Mouse (Mus musculus) erythroblast, embryonic 14.5 days (primary cell): Measurements from ENCODE around the gene Sp8. TPM values are rescaled to one million over a fixed set of nuclear protein-coding genes. Genes with fewer than 3 reads are reported as not detected.

ENCODE experiments used
- H3K27me3 ChIP-seq: 2 replicates; pipeline ENCODE4 v1.6.1; 2012; ENCODE audit warnings: inconsistent platforms; ENCODE audit not compliant: control insufficient read depth
- H3K36me3 ChIP-seq: 2 replicates; pipeline ENCODE4 v1.6.1; 2012; ENCODE audit warnings: mild to moderate bottlenecking, inconsistent platforms; ENCODE audit not compliant: control insufficient read depth
- H3K4me1 ChIP-seq: 2 replicates; pipeline ENCODE4 v1.6.1; 2012; ENCODE audit warnings: inconsistent platforms; ENCODE audit not compliant: control insufficient read depth
- H3K4me3 ChIP-seq: replicated peaks from 2 replicates; pipeline ENCODE3; 2012; ENCODE audit warnings: moderate library complexity, mild to moderate bottlenecking, inconsistent platforms
- H3K9me3 ChIP-seq: 2 replicates; pipeline ENCODE4 v1.6.1; 2012; ENCODE audit warnings: low read length, inconsistent platforms, mixed read lengths; ENCODE audit not compliant: control insufficient read depth
- GATA1 ChIP-seq: IDR thresholded peaks from 2 replicates; pipeline ENCODE4 v1.6.1; 2012; ENCODE audit warnings: low read length, inconsistent platforms, mixed read lengths
- TAL1 ChIP-seq: IDR thresholded peaks from 3 replicates; pipeline ENCODE4 v1.6.1; 2012; ENCODE audit warnings: low read length, inconsistent platforms, mixed read lengths
- polyA plus RNA-seq: library from polyadenylated mRNA; stranded (reverse); fragments of >175 nt; gene quantifications from 2 replicates; pipeline ENCODE4 v1.2.3, GENCODE M21; 2012

Sp8 gene
- polyA plus RNA-seq, 1 experiment: not detected

DNA sequence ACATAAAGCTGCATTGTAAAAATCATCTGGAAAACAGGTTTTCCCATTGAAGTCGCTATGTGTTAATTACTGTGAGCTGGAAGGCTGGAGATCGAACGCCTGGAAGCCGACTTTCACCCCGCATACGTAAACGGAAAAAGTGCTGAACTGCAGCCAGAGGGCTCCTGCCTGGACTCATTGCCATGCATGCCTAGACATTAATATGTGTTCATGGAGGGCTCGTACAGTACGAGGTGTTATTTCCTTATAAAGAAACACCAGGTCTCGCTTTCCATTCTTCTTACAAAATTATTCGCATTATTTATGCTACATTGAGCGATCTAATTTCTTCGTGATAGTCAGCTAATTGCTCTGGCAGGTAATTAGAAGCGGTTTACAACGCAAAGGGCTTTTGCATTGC, 5.8 kb upstream of the Sp8 start:
- Histone ChIP-seq H3K9me3 (no peaks in the 10 kb centered on the region), H3K4me1 (no peaks in the 10 kb centered on the region), H3K27me3 (peaks cover 98% of the 10 kb centered on the region), H3K4me3 (no peak overlapping the region), H3K36me3 (no peaks in the 10 kb centered on the region)
- TF ChIP-seq GATA1 (no peak), TAL1 (no peak)

DNA sequence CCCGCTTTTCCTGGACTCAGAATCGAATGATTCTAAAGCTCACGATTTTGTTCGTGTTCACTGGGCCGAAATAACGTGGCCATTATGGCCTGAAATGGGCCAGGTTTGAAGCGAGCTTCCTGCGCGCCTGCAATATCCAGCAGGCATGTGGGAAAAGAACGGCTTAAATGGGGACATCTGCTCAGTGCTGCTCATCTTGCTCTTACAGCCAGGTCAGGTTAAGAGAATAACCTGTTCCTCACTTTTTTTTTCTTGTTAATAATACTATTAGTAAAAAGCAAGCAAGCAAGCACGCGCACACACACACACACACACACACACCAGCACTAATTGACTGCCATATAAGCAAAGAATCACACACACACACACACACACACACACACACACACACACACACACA, 5.3 kb upstream of the Sp8 start:
- no peaks in the 10 kb centered on the region for H3K4me1 ChIP-seq
- H3K27me3 ChIP-seq: peaks cover 100% of the 10 kb centered on the region
- no peaks in the 10 kb centered on the region for H3K36me3 ChIP-seq
- H3K4me3 ChIP-seq: no peak overlapping the region
- no peak for TF ChIP-seq GATA1
- TF ChIP-seq TAL1: no peak
- no peaks in the 10 kb centered on the region for H3K9me3 ChIP-seq

DNA sequence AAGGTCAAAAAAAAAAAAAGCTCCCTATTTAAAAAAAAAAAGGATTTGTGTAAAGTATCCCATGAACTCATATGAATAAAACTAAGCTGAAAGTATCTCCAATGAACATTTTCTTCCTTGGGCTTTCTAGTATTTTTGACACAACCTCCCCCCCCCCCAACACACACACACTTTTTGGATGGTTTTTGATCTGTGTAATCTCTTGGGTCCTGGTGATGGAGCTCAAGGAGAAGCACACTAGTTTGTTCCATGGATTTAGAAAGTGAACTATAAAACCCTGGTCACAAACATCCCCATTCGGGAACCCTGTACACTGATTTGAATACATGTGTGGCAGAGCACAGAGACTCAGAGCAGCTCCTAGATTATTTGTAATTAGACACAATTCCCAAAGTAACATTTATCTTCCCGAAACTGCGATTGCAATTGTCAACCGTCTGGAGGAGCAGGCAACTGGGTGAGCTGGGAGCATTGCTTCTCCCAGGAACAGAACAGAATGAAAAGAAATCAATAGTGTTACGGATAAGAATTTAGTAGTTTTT, 4.7 kb upstream of the Sp8 start:
- Histone ChIP-seq H3K4me3 (no peak overlapping the region), H3K36me3 (no peaks in the 10 kb centered on the region), H3K4me1 (no peaks in the 10 kb centered on the region), H3K9me3 (no peaks in the 10 kb centered on the region), H3K27me3 (peaks cover 100% of the 10 kb centered on the region)
- TF ChIP-seq TAL1: no peak
- TF ChIP-seq GATA1: no peak

- Histone ChIP-seq H3K36me3 (no peaks in the 10 kb centered on the region), H3K27me3 (peaks cover 100% of the 10 kb centered on the region), H3K9me3 (no peaks in the 10 kb centered on the region; the same call in 1 of the 2 replicates), H3K4me1 (peaks cover 2% of the 10 kb centered on the region; the same call in 1 of the 2 replicates), H3K4me3 (no peak overlapping the region)
- TF ChIP-seq TAL1 (no peak), GATA1 (no peak)
Measured at GRCm38 (mm10) chr12:118841971-118842550, 4.1 kb upstream of the Sp8 start.

- no peaks in the 10 kb centered on the region for H3K36me3 ChIP-seq
- peaks cover 100% of the 10 kb centered on the region for H3K27me3 ChIP-seq
- H3K9me3 ChIP-seq: no peaks in the 10 kb centered on the region; the same call in 1 of the 2 replicates
- peaks cover 2% of the 10 kb centered on the region; the same call in 1 of the 2 replicates for H3K4me1 ChIP-seq
- TF ChIP-seq GATA1: no peak
- no peak for TF ChIP-seq TAL1
- no peak overlapping the region for H3K4me3 ChIP-seq
Measured at GRCm38 (mm10) chr12:118842671-118843411, 3.3 kb upstream of the Sp8 start.

- H3K27me3 ChIP-seq: peaks cover 100% of the 10 kb centered on the region
- no peaks in the 10 kb centered on the region for H3K36me3 ChIP-seq
- H3K4me3 ChIP-seq: no peak overlapping the region
- H3K4me1 ChIP-seq: peaks cover 2% of the 10 kb centered on the region; the same call in 1 of the 2 replicates
- no peak for TF ChIP-seq GATA1
- no peaks in the 10 kb centered on the region; the same call in 1 of the 2 replicates for H3K9me3 ChIP-seq
Measured at GRCm38 (mm10) chr12:118844111-118844510, 2.0 kb upstream of the Sp8 start.

DNA sequence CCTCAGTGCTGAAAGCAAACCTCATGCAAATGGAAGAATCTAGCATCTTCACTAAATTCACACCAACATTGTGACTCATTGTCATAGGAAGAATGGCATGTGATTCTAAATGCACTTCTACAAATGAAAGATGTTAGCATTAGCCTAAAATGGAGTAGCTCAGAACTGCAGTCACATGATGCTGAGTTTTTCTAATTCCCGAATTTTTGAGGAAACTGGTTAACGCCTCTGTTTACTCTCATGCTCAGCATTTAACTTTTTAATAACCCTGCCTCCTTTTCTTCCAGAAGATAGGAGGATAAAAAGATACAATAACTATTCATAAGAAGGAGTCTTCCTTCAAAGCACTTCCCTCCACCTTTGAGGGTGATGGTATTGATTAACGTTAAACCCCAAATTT, 1.3 kb upstream of the Sp8 start:
- TF ChIP-seq TAL1 (no peak), GATA1 (no peak)
- Histone ChIP-seq H3K4me1 (peaks cover 2% of the 10 kb centered on the region; the same call in 1 of the 2 replicates), H3K36me3 (no peaks in the 10 kb centered on the region), H3K4me3 (no peak overlapping the region), H3K9me3 (peaks cover 2% of the 10 kb centered on the region; the same call in 1 of the 2 replicates), H3K27me3 (peaks cover 100% of the 10 kb centered on the region)

GRCm38 (mm10) chr12:118845351-118845750, 778 bp upstream of the Sp8 start:
- no peak for TF ChIP-seq TAL1
- TF ChIP-seq GATA1: no peak

DNA sequence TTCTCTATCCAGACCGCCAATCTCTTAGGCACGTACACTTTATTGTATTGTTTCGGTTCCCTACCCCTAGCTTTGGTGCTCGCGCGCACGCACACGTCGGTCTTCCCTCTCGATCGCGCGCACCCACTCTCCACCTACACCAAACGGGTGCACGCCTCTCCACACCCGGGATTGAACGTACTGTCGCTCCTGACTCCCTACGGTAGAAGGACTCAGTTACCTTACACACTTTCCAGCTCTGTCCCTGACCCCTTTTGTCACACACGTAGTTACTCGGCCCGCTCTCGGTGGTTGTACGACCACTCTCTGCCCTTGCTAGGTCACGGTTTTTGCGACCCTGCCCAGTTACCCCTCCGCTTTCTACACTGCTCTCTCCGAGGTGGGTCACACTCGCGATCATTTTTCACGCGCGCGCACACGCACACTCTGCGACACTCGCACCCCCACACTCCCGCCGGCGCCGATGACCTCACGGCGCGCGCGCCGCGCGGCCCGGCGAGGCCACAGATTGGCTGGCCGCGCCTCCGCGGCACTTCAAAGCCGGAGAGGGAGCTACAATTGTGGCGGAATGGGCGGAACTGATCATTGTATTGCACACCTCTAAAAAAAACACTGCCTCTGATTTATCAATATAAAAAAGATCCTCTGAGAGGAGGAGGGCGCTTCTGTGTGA, 656 bp downstream of the Sp8 start:
- Histone ChIP-seq H3K4me1 (peaks cover 2% of the 10 kb centered on the region; the same call in 1 of the 2 replicates), H3K36me3 (no peaks in the 10 kb centered on the region), H3K27me3 (peaks cover 98% of the 10 kb centered on the region), H3K4me3 (peak overlapping the region; percentile 22), H3K9me3 (peaks cover 2% of the 10 kb centered on the region; the same call in 1 of the 2 replicates)
- TF ChIP-seq TAL1 (no peak), GATA1 (no peak)

More at GRCm38 (mm10) chr12:118845351-118845750, 778 bp upstream of the Sp8 start:
- Histone ChIP-seq H3K9me3 (peaks cover 2% of the 10 kb centered on the region; the same call in 1 of the 2 replicates), H3K4me1 (peaks cover 2% of the 10 kb centered on the region; the same call in 1 of the 2 replicates), H3K27me3 (peaks cover 100% of the 10 kb centered on the region), H3K36me3 (no peaks in the 10 kb centered on the region), H3K4me3 (no peak overlapping the region)
